Mouse (Mus musculus) macrophage (primary cell): ENCODE results near the gene Dnajc19. TPM values are rescaled to one million over a fixed set of nuclear protein-coding genes. Genes with fewer than 3 reads are reported as not detected.

Experiments
- H3K27ac ChIP-seq: fragments of 350-480 bp; formaldehyde crosslinking; 2 replicates; pipeline ENCODE4 v1.9.0; 2021
- H3K36me3 ChIP-seq: fragments of 350-480 bp; formaldehyde crosslinking; 2 replicates; pipeline ENCODE4 v1.9.0; 2021; ENCODE audit errors: inconsistent target
- H3K4me3 ChIP-seq: fragments of 350-480 bp; formaldehyde crosslinking; 2 replicates; pipeline ENCODE4 v1.9.0; 2021; ENCODE audit errors: inconsistent target
- H3K79me2 ChIP-seq: fragments of 350-480 bp; formaldehyde crosslinking; 2 replicates; pipeline ENCODE4 v1.9.0; 2021; ENCODE audit errors: inconsistent target
- WGBS: methylation state at CpG from one replicate; pipeline ENCODE4 v1.1.7; 2026; ENCODE audit warnings: inconsistent platforms; ENCODE audit not compliant: missing documents; 5-methylcytosine and 5-hydroxymethylcytosine counted together
- polyA plus RNA-seq: library from polyadenylated mRNA; stranded (reverse); fragments of 250-400 nt; gene quantifications from 3 replicates; pipeline ENCODE4 v1.2.4, GENCODE M21; 2018; ENCODE audit warnings: inconsistent platforms

Dnajc19 gene
- polyA plus RNA-seq, 1 experiment from 2014 or later: 77.3 TPM

DNA sequence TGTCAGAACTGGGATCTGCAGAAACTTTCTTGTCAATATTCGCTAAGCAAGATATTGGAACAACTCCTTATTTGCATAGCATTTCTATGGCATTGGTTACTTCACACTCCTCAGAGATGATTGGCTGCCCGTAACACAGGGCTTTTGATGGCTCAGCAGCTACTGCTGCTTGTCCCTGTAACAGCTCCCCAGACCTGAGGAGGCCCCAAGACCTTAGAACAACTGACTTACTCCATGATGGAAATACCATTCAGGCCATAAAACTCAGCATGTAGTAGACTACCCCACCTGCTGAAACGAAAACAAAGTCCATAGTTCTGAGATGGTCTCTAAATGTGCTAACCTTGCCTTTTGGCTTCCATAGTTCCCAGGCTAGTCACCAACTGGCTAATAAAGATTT lies 74.3 kb downstream of the Dnajc19 start:
- no peaks in the 10 kb centered on the region for H3K79me2 ChIP-seq
- 93% methylated on average over 3 of the region's 3 CpGs for WGBS
- no peak overlapping the region for H3K4me3 ChIP-seq
- no peak overlapping the region for H3K27ac ChIP-seq
- no peaks in the 10 kb centered on the region for H3K36me3 ChIP-seq

DNA sequence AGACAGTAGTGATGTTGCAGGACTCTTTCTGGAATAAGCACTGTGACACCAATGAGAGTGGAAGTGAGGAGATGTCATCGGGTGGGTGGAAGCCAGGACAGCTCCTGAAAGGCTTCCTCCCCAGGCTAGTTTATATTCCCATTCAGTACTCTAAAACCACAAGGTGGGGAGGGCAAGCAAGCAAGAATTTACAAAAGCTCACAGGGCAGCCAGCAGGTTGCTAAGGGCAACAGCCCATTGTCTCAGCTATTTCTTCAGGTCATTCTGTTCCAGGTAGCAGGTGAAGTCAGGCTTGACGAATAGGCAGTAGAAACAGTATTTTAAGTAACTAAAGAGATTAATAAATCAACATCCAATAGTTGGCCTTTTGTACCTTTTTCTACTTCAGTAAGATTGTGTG lies 74.8 kb downstream of the Dnajc19 start:
- no peaks in the 10 kb centered on the region for H3K79me2 ChIP-seq
- 74% methylated on average over 2 of the region's 2 CpGs for WGBS
- no peak overlapping the region for H3K4me3 ChIP-seq
- no peaks in the 10 kb centered on the region for H3K36me3 ChIP-seq
- no peak overlapping the region for H3K27ac ChIP-seq

Other genes starting within 250 kb of the Dnajc19 start
- 0.18 to 0.26 TPM in 2 of 3 replicates, not detected in the other for gene Ccdc39, start 237.0 kb downstream of the Dnajc19 start, polyA plus RNA-seq
- 77.5 to 114 TPM (median 87.0 TPM) in 3 replicates for gene Fxr1, start 61.4 kb downstream of the Dnajc19 start, polyA plus RNA-seq